Mouse (Mus musculus) CD4-positive, CD25-positive, alpha-beta regulatory T cell (primary cell): Measurements from ENCODE around the gene Ampd1. TPM values are rescaled to one million over a fixed set of nuclear protein-coding genes. Genes with fewer than 3 reads are reported as not detected.

Source experiments
- polyA plus RNA-seq: library from polyadenylated mRNA; unstranded; fragments of 100-300 nt; shearing (Covaris generic); gene quantifications from one replicate; pipeline ENCODE4 v1.2.1, GENCODE M21; 2017

Gene Ampd1
- polyA plus RNA-seq = 12.7 TPM

GRCm38 (mm10) chr3:103073771-103074170 is at the start of gene Ampd1:
Gene Ampd1, plus strand, starts transcription at chr3:103074014.

GRCm38 (mm10) chr3:103058207-103059157 is 15.3 kb upstream of the Ampd1 start, which contains the start of gene Nras:
Gene Nras, plus strand, starts transcription at chr3:103058285.

DNA sequence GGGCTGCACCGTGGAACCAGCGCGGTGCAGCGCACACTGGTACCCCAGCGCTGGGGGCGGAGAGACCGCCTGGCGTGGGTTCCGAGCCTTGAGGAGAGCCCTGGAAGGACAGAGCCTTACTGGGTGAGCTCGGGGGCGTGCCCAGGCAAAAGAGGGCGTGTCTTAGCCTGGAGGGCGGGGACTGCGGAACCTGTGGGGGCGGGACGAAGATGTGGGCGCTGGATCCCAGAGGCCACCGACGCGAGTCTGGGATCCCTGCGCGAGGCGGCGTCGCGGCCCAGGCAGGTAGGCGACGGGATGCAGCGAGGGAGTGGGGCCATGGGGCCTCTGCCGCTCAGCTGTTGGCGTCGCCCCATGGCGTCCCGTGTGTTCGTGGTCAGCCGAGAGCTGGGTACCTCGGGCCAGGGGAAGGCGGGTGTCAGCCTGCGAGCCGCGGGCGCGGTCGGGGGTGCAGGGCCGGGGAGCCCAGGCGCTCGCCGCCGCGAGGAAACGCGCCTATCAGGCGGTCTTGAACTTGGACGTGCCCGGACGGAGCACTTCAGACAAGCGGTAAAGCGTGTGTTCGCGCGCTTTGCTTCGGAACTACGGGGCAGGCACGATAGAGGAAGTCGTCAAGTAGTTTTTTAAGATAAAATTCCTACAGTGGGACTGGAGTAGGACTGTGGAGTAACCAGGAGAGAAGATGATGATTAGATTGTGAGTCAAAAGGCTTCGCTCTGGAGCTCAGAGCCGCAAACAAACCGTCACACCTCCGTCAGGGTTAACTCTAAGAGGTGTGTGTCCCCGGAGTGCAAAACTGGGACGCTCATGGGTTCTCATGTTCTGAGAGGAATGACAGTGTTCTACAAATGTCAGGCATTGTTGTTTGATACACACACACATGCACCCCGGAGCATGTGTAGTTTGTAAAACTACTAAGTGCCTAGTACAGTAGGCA is 28.9 kb downstream of the Ampd1 start, which contains the start of gene Dennd2c:
TSS of gene Dennd2c (plus strand) at position 151 of the 937 bp plus-strand sequence.

Other genes with a start within 250 kb of the Ampd1 start
- gene Sycp1, start 137.9 kb upstream of the Ampd1 start, polyA plus RNA-seq = not detected
- gene Nr1h5, start 109.9 kb upstream of the Ampd1 start, polyA plus RNA-seq = not detected
- 90.7 TPM for gene Sike1, start 78.3 kb upstream of the Ampd1 start, polyA plus RNA-seq
- gene Csde1, start 53.6 kb upstream of the Ampd1 start, polyA plus RNA-seq = 272 TPM
- gene Nras, start 15.7 kb upstream of the Ampd1 start, polyA plus RNA-seq = 52.8 TPM
- gene Dennd2c, start 28.6 kb downstream of the Ampd1 start, polyA plus RNA-seq = 2.3 TPM
- 148 TPM for gene Bcas2, start 97.6 kb downstream of the Ampd1 start, polyA plus RNA-seq
- 31.4 TPM for gene Trim33, start 205.3 kb downstream of the Ampd1 start, polyA plus RNA-seq